Mouse (Mus musculus): Measurements from ENCODE around the gene Zbtb7a.
A peak's percentile ranks its signal among the peaks of the same experiment; 100 is the strongest.

The Zbtb7a gene

GRCm38 (mm10) chr10:81138821-81139528, 4.0 kb downstream of the Zbtb7a start:
- DNase-seq (ENCODE audit: extremely low spot score) = no peak

GRCm38 (mm10) chr10:81139529-81139846, 4.5 kb downstream of the Zbtb7a start:
- no peak for DNase-seq (ENCODE audit: extremely low spot score)

- DNase-seq (ENCODE audit: extremely low spot score) = no peak
These were observed 5.0 kb downstream of the Zbtb7a start for GRCm38 (mm10) chr10:81140005-81140404.

- DNase-seq (ENCODE audit: extremely low spot score) = no peak
These were observed 5.9 kb downstream of the Zbtb7a start for GRCm38 (mm10) chr10:81140717-81141454.

- DNase-seq (ENCODE audit: extremely low spot score) = no peak
These were observed 6.6 kb downstream of the Zbtb7a start for GRCm38 (mm10) chr10:81141455-81142210.

- DNase-seq (ENCODE audit: extremely low spot score) = no peak
These were observed 7.5 kb downstream of the Zbtb7a start for GRCm38 (mm10) chr10:81142551-81142981.

- DNase-seq (ENCODE audit: extremely low spot score) = no peak
These were observed 8.2 kb downstream of the Zbtb7a start for GRCm38 (mm10) chr10:81143157-81143633.

GRCm38 (mm10) chr10:81143845-81144437, 8.9 kb downstream of the Zbtb7a start:
- no peak for DNase-seq (ENCODE audit: extremely low spot score)

GRCm38 (mm10) chr10:81144667-81145066, 9.6 kb downstream of the Zbtb7a start:
- no peak for DNase-seq (ENCODE audit: extremely low spot score)

- no peak for DNase-seq (ENCODE audit: extremely low spot score)
These were observed 10.3 kb downstream of the Zbtb7a start for GRCm38 (mm10) chr10:81145307-81145706.

GRCm38 (mm10) chr10:81145778-81146177, 10.8 kb downstream of the Zbtb7a start:
- no peak for DNase-seq (ENCODE audit: extremely low spot score)

- no peak for DNase-seq (ENCODE audit: extremely low spot score)
These were observed 11.3 kb downstream of the Zbtb7a start for GRCm38 (mm10) chr10:81146296-81146695.

GRCm38 (mm10) chr10:81151261-81151660, 16.2 kb downstream of the Zbtb7a start:
- no peak for DNase-seq (ENCODE audit: extremely low spot score)

- no peak for DNase-seq (ENCODE audit: extremely low spot score)
These were observed 17.6 kb downstream of the Zbtb7a start for GRCm38 (mm10) chr10:81152609-81153008.

- DNase-seq (ENCODE audit: extremely low spot score) = no peak
These were observed 19.3 kb downstream of the Zbtb7a start for GRCm38 (mm10) chr10:81154313-81154712.

GRCm38 (mm10) chr10:81154736-81155135, 19.7 kb downstream of the Zbtb7a start:
- DNase-seq (ENCODE audit: extremely low spot score) = no peak

GRCm38 (mm10) chr10:81161602-81162317, 26.7 kb downstream of the Zbtb7a start:
- DNase-seq (ENCODE audit: extremely low spot score) = no peak

GRCm38 (mm10) chr10:81162318-81162652, 27.3 kb downstream of the Zbtb7a start:
- no peak for DNase-seq (ENCODE audit: extremely low spot score)

- no peak for DNase-seq (ENCODE audit: extremely low spot score)
These were observed 30.1 kb downstream of the Zbtb7a start for GRCm38 (mm10) chr10:81165118-81165517.

- peak; percentile 100 for DNase-seq (ENCODE audit: extremely low spot score)
These were observed 32.4 kb downstream of the Zbtb7a start, which contains the start of gene Pias4 for GRCm38 (mm10) chr10:81167200-81168086. Pias4 (minus strand) TSS chr10:81167923.

- DNase-seq (ENCODE audit: extremely low spot score) = no peak
These were observed 33.0 kb downstream of the Zbtb7a start for GRCm38 (mm10) chr10:81168087-81168431.
